Mouse (Mus musculus): Measurements from ENCODE around the gene Tpr.

Gene Tpr

DNA sequence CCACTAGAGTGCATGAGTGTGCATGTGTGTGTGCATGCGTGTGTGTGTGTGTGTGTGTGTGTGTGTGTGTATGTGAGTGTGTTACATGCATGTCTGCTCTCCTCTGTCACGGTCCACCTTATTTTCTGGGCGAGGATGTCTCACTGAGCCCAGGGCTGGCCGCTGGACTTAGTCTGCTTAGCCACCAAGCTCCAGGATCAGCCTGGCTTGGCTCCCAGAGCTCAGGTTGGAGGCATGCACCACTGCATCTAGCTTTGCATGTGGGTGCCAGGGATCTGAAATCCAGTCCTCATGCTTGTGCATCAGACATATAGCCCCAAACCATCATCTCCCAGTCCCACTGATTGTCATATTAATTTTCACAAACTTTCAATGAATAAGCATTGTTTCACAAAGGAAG is 71.1 kb downstream of the Tpr start:
- no peak for DNase-seq

DNA sequence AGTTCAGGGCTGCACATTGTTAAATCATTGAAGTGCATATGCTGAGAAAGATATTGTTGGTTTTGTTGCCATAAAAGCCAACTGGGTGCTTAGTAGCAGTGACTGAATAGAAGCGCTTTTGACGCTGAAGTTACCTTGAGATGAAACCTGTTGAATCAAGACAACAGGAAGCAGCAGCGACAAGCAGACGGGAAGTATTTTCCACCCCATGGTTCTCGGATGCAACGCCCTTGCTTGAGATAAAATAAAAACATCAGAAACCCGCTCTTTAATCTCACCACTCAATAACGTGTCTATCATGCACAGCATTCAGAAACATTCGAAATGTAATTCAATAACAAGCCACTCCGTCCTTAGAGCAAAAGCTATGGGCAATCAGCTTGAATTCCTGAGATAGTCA is 72.7 kb downstream of the Tpr start:
- no peak for DNase-seq

DNA sequence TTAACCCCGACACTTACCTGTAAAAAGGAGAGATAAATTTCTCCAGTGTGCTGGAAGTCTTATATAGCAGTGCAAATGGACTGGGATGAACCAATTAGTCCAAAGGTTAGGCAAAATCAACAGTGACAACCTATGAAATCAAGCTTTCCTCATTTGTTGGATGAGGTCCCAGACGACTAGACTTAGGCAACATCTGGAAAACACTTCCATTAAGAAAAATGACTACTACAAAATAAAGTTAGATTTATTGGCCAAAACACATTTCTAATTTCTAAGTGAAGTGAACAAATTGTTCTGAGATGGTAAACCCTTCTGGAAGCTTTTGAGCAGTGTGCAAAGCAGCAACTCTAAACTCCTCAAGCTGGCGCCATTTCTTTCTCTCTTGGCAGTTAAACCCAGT is 73.5 kb downstream of the Tpr start, which contains the start of gene Prg4:
Prg4 (minus strand) TSS at position 34 of the 400 bp plus-strand sequence.
- DNase-seq, result no peak

DNA sequence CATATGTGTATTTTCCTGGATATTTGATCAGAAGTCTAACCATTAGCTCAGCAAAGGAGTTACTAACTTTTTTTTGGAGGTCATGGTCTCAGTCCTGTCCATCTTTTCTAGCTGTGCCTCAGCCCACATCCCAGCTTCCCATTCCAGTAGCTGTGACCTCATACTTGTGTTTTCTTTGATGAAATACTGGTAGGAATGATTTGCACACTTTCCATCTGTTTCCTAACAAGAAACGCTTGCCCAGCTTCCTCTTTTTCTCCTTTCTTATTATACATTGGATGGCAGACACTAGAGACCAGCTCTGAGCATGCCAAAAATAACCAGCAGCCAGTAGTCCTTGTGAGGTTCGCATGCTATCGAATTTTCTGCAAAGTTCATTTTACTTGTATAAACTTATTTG is 77.4 kb downstream of the Tpr start:
- no peak for DNase-seq

DNA sequence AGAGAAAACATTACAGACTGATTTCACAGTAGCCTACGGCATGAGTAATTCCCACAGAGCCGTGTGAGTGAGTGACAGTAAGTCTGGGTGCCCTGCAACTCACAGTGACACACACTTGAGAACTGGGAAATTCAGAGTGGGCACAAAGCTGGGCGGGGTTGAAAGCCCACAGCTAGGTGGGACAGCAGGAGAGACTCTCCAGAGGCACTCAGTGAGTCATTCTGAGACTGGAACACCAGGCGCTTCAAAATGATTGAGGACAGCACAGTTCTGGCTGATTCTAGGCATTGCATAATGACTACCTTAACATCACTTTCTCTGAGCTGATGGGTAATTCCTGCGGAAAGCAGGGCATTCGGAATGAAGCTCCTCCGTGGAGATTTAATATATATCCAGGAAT is 79.9 kb downstream of the Tpr start:
- no peak for DNase-seq

DNA sequence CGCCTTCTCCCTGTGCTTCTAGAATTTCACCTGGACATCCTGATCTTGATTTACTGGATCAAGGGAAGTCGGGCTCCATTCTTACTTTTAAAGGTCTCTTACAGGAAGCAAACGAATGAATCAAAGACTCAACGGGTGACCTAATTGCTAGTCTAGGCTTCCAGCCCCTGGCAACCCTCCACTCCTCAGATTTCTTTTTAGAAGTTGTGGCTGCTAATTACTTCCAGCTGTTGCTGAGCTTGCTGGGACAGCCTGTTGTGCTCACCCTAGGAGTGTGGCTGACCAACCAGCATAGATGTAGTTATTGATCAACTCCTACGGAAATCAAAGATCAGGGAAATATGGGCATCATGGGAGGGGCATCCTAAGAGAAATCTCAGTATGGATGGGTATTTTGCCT is 88.0 kb downstream of the Tpr start:
- DNase-seq, result no peak

DNA sequence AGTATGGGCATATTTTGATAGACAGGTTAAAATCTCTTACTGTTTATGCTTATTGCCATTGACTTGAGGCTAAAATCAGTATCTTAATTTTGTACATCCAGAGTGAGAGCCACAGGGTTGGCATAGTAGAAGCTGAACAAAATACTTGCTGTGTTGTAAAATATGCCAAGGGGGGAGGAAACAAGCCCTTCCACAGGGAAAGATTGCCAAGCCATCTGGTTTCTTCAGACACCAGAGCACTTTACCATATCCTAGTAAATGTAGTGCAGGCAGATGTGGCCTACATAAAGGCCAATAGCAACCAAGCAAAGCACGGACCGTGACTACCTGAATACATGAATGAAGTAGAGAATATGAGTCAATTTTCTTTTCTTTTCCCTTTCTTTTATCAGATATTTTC is 96.5 kb downstream of the Tpr start:
- no peak for DNase-seq

DNA sequence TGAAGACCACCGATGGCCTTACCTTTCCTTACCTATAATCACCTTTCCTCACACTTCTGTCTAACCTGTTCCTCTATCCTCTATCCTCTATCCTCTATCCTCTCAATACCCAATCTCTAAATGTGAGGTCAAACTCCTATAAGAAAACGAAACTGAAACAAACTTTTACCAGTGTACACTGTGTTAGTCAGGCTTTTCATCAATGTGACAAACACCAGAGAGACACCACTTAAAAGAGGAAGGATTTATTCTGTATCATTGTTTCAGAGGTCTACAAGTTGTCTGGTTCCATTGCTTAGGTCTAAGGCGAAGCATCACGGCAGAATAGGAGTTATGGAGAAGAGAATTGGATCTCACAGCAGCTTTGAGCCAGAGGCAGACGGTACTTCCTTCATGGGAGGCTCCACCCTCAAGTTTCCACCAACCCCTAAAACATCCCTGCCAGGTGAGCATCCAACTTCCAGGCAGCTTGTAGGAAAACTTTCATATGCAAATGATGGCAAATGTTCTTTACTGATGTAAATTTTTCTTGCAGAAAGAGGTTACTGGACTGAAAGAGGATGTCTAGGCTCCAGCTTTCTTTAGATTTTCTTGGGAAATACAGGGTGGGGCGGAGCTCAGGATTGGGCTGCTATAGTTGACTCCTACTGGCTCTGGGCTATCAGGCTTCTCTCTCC is 104.1 kb downstream of the Tpr start:
- DNase-seq, result no peak

DNA sequence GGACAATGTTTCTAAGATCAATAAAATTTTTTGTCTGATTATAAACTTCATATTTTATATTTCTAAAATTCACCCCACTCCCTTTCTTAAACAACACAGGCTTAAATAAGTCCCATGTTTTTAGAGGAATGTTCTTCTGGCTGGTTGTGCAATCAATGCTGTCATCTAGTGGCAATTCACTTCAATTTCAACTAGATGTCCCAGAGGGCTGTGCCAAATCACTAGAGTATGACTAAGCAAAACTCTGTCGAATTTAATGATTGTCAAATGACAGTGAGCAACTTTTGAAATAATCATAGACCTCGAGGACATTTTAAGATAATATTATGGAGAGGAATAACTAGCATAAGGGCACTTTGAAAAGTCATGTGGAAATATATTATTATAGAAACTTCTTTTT is 105.1 kb downstream of the Tpr start:
- DNase-seq, result no peak

DNA sequence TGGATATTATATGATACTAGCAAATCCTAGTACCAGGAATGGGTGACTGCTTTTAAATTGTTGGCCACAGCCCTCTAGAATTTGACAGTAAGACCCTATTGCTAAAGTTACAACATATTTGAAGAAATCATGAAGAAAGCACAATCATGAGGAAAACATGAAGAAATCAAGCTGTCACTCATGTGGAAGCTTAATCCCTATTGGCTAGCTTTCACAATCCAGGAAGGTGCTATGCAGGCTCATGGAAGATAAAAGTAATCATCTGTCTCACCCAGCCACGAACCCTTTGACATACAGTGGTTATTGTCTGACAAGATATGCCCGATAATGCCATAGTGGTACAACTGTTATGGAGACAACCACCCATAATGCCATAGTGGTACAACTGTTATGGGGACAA is 105.5 kb downstream of the Tpr start:
- no peak for DNase-seq
